Mouse (Mus musculus) spleen, adult 2 months (tissue): Measurements from ENCODE around the gene Pipox.

ENCODE experiments used
- CTCF ChIP-seq: fragments of 200-500 bp; IDR thresholded peaks from 2 replicates; pipeline ENCODE4 v1.5.1; 2011; ENCODE audit warnings: mild to moderate bottlenecking, inconsistent platforms; ENCODE audit not compliant: insufficient read depth, insufficient read length, insufficient replicate concordance; ENCODE audit errors: extremely low read depth
- POLR2A ChIP-seq: fragments of 200-500 bp; IDR thresholded peaks from 2 replicates; pipeline ENCODE4 v1.6.1; 2011; ENCODE audit warnings: low read depth, low read length, inconsistent platforms

- TF ChIP-seq CTCF: no peak
- TF ChIP-seq POLR2A: no peak
Measured at GRCm38 (mm10) chr11:77909776-77910175, 15.9 kb upstream of the Pipox start.
